Mouse (Mus musculus) E14TG2a.4 (cell line): ENCODE data around the gene Rplp2.

Source experiments
- CTCF ChIP-seq: conservative IDR thresholded peaks from 2 replicates; pipeline ENCODE4 v1.5.1; 2014; ENCODE audit warnings: low read length
- NANOG ChIP-seq: IDR thresholded peaks from 2 replicates; pipeline ENCODE4 v1.6.1; 2014; ENCODE audit warnings: borderline replicate concordance, low read length, mixed read lengths
- POU5F1 ChIP-seq: IDR thresholded peaks from 2 replicates; pipeline ENCODE4 v1.6.1; 2014; ENCODE audit warnings: low read length, borderline replicate concordance

DNA sequence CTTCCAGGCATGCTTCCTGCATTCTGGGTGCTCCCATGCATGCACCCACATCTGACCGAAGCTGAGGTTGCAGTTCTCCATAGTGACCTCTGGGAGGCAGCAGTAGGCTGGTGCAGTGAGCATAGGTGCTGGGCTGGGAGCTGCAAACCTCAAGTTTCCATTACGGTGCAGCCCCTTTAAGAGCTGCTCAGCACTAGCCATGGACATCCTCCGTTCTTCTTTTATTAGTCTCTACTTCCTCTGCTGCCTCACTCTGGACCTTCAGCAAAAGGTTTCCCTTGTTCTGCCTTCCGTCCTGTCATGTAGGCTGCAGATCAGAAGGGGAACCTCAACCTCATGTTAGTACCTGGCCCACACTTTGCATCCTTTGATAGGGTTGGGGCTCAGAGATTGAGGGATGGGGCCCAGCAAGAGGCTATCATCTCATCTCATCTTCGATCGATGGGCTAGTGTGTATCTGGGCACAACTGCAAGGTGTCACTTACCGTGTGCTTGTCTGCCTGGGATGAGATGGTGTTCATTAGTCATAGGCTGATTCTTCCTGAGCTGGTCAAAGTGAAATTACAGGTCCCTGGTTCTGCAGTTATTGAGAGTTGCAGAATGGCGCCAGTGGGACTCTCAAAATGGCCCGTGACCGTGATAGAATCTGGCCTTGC lies 33.8 kb downstream of the Rplp2 start:
- TF ChIP-seq CTCF (peak; percentile 97), POU5F1 (no peak), NANOG (no peak)
